ENCODE assay signal across 9 mouse cellular contexts in the genomic region with DNA sequence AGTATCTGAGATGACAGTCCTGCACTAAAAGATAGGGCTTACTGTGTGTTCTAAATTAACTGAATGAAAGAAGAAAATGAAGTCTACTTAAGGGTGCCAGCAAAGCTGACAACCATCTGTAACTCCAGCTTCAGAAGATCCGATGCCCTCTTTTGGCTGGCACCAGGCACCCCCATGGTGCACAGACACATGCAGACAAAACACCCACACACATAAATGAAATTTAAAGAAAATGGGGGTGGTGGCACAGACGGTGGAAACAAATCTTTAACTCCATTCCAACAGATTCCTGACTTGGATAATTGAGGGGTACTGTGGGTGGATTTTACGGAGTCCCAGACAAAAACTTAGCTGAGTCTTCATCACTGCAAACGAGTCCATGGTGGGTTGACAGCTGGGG. TPM values are rescaled to one million over a fixed set of nuclear protein-coding genes. Genes with fewer than 3 reads are reported as not detected.
A peak's percentile ranks its signal among the peaks of the same experiment; 100 is the strongest.
DNase-seq lines count a peak whose midpoint lies in the region.
"Had no signal": no experiment of that assay in that cellular context is flagged by ENCODE, and none has a peak within 500 bp of the region (broad histone marks: within the 10 kb centered on the region; RNA-seq: fewer than 3 reads in every experiment).

No protein-coding gene starts in this region.

- DNase-seq in layer of hippocampus, adult 18-20 months (ENCODE audit: low spot score in 2 of 2): peak; percentile 43 to 80
- DNase-seq in layer of hippocampus, postnatal 25 days (ENCODE audit: extremely low spot score in 1 of 2, low spot score in 1 of 2): no peak
- peak; percentile 74 to 76 for DNase-seq in frontal cortex, adult 2 months (ENCODE audit: extremely low spot score in 1 of 2, low spot score in 1 of 2)
- DNase-seq in left cerebral cortex, postnatal 4 days: peak; percentile 17
- peak; percentile 42 for DNase-seq in right cerebral cortex, postnatal 25 days
- DNase-seq in gastrocnemius, postnatal 10 days: no peak
- DNase-seq in gastrocnemius, adult 18-20 months (ENCODE audit: low spot score): no peak
- no peak for DNase-seq in heart, adult 8-10 months (ENCODE audit: low spot score)

- intact Hi-C loops in left cerebral cortex, postnatal 4 days (cut with DNase I): no loop called here

RNA-seq across cellular contexts. Expression of gene Pklr, which starts 4.1 kb away (rescaled TPM):
- total RNA-seq in layer of hippocampus, adult 18-20 months (2021): under 1 TPM in 1 of 2 experiments, not detected in 1; 0.15 TPM
- total RNA-seq in layer of hippocampus, postnatal 25 days (2021): not detected
- not detected in 2 replicates for polyA plus RNA-seq in frontal cortex, adult 2 months (2012; rRNA removed)
- total RNA-seq in left cerebral cortex, postnatal 4 days (2021): under 1 TPM; 0.14 to 0.66 TPM
- total RNA-seq in gastrocnemius, postnatal 10 days (2021): under 1 TPM in 1 of 2 experiments, not detected in 1; 0.41 TPM
- total RNA-seq in gastrocnemius, adult 18-20 months (2021): not detected
- not detected for total RNA-seq in heart, adult 8-10 months (2022)

RNA-seq across cellular contexts. Expression of gene Hcn3, which starts 28.2 kb away (rescaled TPM):
- total RNA-seq in layer of hippocampus, adult 18-20 months (2021): 10 to 100 TPM in 1 of 2 experiments, 1 to 10 TPM in 1; 9.6 to 13.1 TPM
- total RNA-seq in layer of hippocampus, postnatal 25 days (2021): 10 to 100 TPM; 10.7 to 16.7 TPM
- polyA plus RNA-seq in frontal cortex, adult 2 months (2012; rRNA removed): 33.3 and 36.8 TPM in 2 replicates
- total RNA-seq in left cerebral cortex, postnatal 4 days (2021): 10 to 100 TPM; 68.6 to 73.1 TPM
- 1 to 10 TPM in 1 of 2 experiments, under 1 TPM in 1; 0.12 to 1.1 TPM for total RNA-seq in gastrocnemius, postnatal 10 days (2021)
- under 1 TPM; 0.14 to 0.26 TPM for total RNA-seq in gastrocnemius, adult 18-20 months (2021)
- under 1 TPM in 3 of 4 experiments, not detected in 1; 0.12 to 0.75 (median 0.72) TPM for total RNA-seq in heart, adult 8-10 months (2022)

RNA-seq across cellular contexts. Expression of gene Fdps, which starts 30.1 kb away (rescaled TPM):
- 10 to 100 TPM; 83.7 to 91.9 TPM for total RNA-seq in layer of hippocampus, adult 18-20 months (2021)
- 10 to 100 TPM; 86.4 to 99.0 TPM for total RNA-seq in layer of hippocampus, postnatal 25 days (2021)
- 97.5 and 98.5 TPM in 2 replicates for polyA plus RNA-seq in frontal cortex, adult 2 months (2012; rRNA removed)
- 100 to 1,000 TPM; 314 to 352 TPM for total RNA-seq in left cerebral cortex, postnatal 4 days (2021)
- 10 to 100 TPM; 33.7 to 35.5 TPM for total RNA-seq in gastrocnemius, postnatal 10 days (2021)
- total RNA-seq in gastrocnemius, adult 18-20 months (2021): 10 to 100 TPM; 27.2 to 27.8 TPM
- 10 to 100 TPM; 20.8 to 23.2 (median 22.3) TPM for total RNA-seq in heart, adult 8-10 months (2022)

RNA-seq across cellular contexts. Expression of gene Gm43738, which starts 30.9 kb away (rescaled TPM):
- not detected for total RNA-seq in layer of hippocampus, adult 18-20 months (2021)
- not detected for total RNA-seq in layer of hippocampus, postnatal 25 days (2021)
- polyA plus RNA-seq in frontal cortex, adult 2 months (2012; rRNA removed): 0.08 TPM in 1 of 2 replicates, not detected in the other
- not detected for total RNA-seq in left cerebral cortex, postnatal 4 days (2021)
- not detected for total RNA-seq in gastrocnemius, postnatal 10 days (2021)
- not detected for total RNA-seq in gastrocnemius, adult 18-20 months (2021)
- not detected for total RNA-seq in heart, adult 8-10 months (2022)
- polyA plus RNA-seq: gonadal fat pad, adult 2 months had no signal

RNA-seq across cellular contexts. Expression of gene Clk2, which starts 32.8 kb away (rescaled TPM):
- 10 to 100 TPM; 42.3 to 43.5 TPM for total RNA-seq in layer of hippocampus, adult 18-20 months (2021)
- 10 to 100 TPM; 39.0 to 46.7 TPM for total RNA-seq in layer of hippocampus, postnatal 25 days (2021)
- 71.1 and 76.2 TPM in 2 replicates for polyA plus RNA-seq in frontal cortex, adult 2 months (2012; rRNA removed)
- 10 to 100 TPM; 53.8 to 56.6 TPM for total RNA-seq in left cerebral cortex, postnatal 4 days (2021)
- total RNA-seq in gastrocnemius, postnatal 10 days (2021): 10 to 100 TPM; 21.5 to 32.6 TPM
- total RNA-seq in gastrocnemius, adult 18-20 months (2021): 10 to 100 TPM; 16.6 to 18.6 TPM
- total RNA-seq in heart, adult 8-10 months (2022): 10 to 100 TPM; 14.6 to 19.3 (median 17.2) TPM

Comparison
In these comparisons a context has a peak if more than half of its experiments do, and no peak if none do; other contexts are left out.
1. DNase-seq: peak in layer of hippocampus, adult 18-20 months (2 of 2), frontal cortex, adult 2 months (2 of 2), left cerebral cortex, postnatal 4 days (single experiment) and right cerebral cortex, postnatal 25 days (single experiment); none in layer of hippocampus, postnatal 25 days (0 of 2), gastrocnemius, postnatal 10 days (single experiment), gastrocnemius, adult 18-20 months (single experiment) and heart, adult 8-10 months (single experiment).
2. RNA of gene Hcn3, which starts 28.2 kb away (total RNA-seq): 68.6 to 73.1 TPM in left cerebral cortex, postnatal 4 days, 10.7 to 16.7 TPM in layer of hippocampus, postnatal 25 days and 9.6 to 13.1 TPM in layer of hippocampus, adult 18-20 months; 0.12 to 1.1 TPM in gastrocnemius, postnatal 10 days, 0.12 to 0.75 TPM in heart, adult 8-10 months and 0.14 to 0.26 TPM in gastrocnemius, adult 18-20 months; every median in the first group is over 4 times any median in the second.